Mouse (Mus musculus) intestine, embryonic 15.5 days (tissue): Measurements from ENCODE around the gene Tnip1. TPM values are rescaled to one million over a fixed set of nuclear protein-coding genes. Genes with fewer than 3 reads are reported as not detected.

Source experiments
- ATAC-seq: fragments of 200-750 bp; cut with Nextera tagmentation; 2 replicates; pipeline ENCODE4 v1.8.0; 2017; ENCODE audit warnings: moderate TSS enrichment, moderate library complexity
- H3K27ac ChIP-seq: fragments of 300-500 bp; sonication (generic); 2 replicates; pipeline ENCODE4 v1.5.1; 2015; ENCODE audit warnings: mild to moderate bottlenecking, inconsistent platforms
- H3K27me3 ChIP-seq: fragments of 300-500 bp; sonication (generic); replicated peaks from 2 replicates; pipeline ENCODE4 v1.6.1; 2015; ENCODE audit warnings: inconsistent platforms
- H3K36me3 ChIP-seq: fragments of 300-500 bp; sonication (generic); 2 replicates; pipeline ENCODE4 v1.6.1; 2015; ENCODE audit warnings: inconsistent platforms
- H3K4me1 ChIP-seq: fragments of 300-500 bp; sonication (generic); replicated peaks from 2 replicates; pipeline ENCODE4 v1.6.1; 2015; ENCODE audit warnings: inconsistent platforms
- H3K4me2 ChIP-seq: fragments of 300-500 bp; sonication (generic); replicated peaks from 2 replicates; pipeline ENCODE4 v1.6.1; 2015; ENCODE audit warnings: mild to moderate bottlenecking, inconsistent platforms
- H3K4me3 ChIP-seq: fragments of 300-500 bp; sonication (generic); replicated peaks from 2 replicates; pipeline ENCODE4 v1.5.1; 2015; ENCODE audit warnings: inconsistent platforms
- H3K9ac ChIP-seq: fragments of 300-500 bp; sonication (generic); 2 replicates; pipeline ENCODE4 v1.6.1; 2015; ENCODE audit warnings: inconsistent platforms
- H3K9me3 ChIP-seq: fragments of 300-500 bp; sonication (generic); 2 replicates; pipeline ENCODE4 v1.6.1; 2016; ENCODE audit warnings: inconsistent platforms
- WGBS: fragments of 180-500 bp; shearing (Covaris S2); methylation state at CpG from one replicate; pipeline ENCODE4 v1.1.7; 2015; 5-methylcytosine and 5-hydroxymethylcytosine counted together
- polyA plus RNA-seq: library from polyadenylated mRNA; unstranded; fragments of >200 nt; fragmentation: Nextera tagmentation; extraction: Ambion mirVana; gene quantifications from 2 replicates; pipeline ENCODE4 v1.2.1, GENCODE M21; 2015

The Tnip1 gene
- polyA plus RNA-seq, 1 experiment from 2014 or later: 22.7 TPM

GRCm38 (mm10) chr11:54865330-54866085 is 97.2 kb downstream of the Tnip1 start:
- Histone ChIP-seq H3K4me2 (peak overlapping the region; percentile 62), H3K9ac (peak overlapping the region; percentile 83; the same call in 1 of the 2 replicates), H3K36me3 (no peaks in the 10 kb centered on the region; the same call in 1 of the 2 replicates), H3K4me1 (peaks cover 8% of the 10 kb centered on the region), H3K27me3 (no peaks in the 10 kb centered on the region), H3K27ac (peak overlapping the region; percentile 75), H3K4me3 (peak overlapping the region; percentile 69), H3K9me3 (no peaks in the 10 kb centered on the region)
- 68% methylated on average over 6 of the region's 6 CpGs for WGBS
- ATAC-seq: no peak

GRCm38 (mm10) chr11:54862621-54863520 is 99.8 kb downstream of the Tnip1 start:
- H3K27ac ChIP-seq: no peak overlapping the region
- WGBS: 43% methylated on average over 10 of the region's 10 CpGs
- no peak for ATAC-seq
- no peak overlapping the region for H3K4me3 ChIP-seq
- no peaks in the 10 kb centered on the region for H3K27me3 ChIP-seq
- H3K4me2 ChIP-seq: no peak overlapping the region
- 0 out of 2 replicates have a peak overlapping the region, but pooled peaks have one; percentile 12 for H3K9ac ChIP-seq
- H3K4me1 ChIP-seq: peaks cover 6% of the 10 kb centered on the region
- H3K36me3 ChIP-seq: no peaks in the 10 kb centered on the region
- no peaks in the 10 kb centered on the region for H3K9me3 ChIP-seq

GRCm38 (mm10) chr11:54861471-54862420 is 101.0 kb downstream of the Tnip1 start:
- peaks cover 3% of the 10 kb centered on the region; the same call in 1 of the 2 replicates for H3K4me1 ChIP-seq
- no peak overlapping the region for H3K9ac ChIP-seq
- H3K27me3 ChIP-seq: no peaks in the 10 kb centered on the region
- H3K36me3 ChIP-seq: no peaks in the 10 kb centered on the region
- H3K9me3 ChIP-seq: no peaks in the 10 kb centered on the region
- peak overlapping the region; percentile 59; the same call in 1 of the 2 replicates for H3K4me2 ChIP-seq
- ATAC-seq: no peak
- WGBS: 90% methylated on average over 5 of the region's 5 CpGs
- H3K4me3 ChIP-seq: no peak overlapping the region
- H3K27ac ChIP-seq: no peak overlapping the region

Other genes starting within 250 kb of the Tnip1 start
- gene Cdc42se2, start 175.2 kb downstream of the Tnip1 start, polyA plus RNA-seq: 70.6 and 72.5 TPM in 2 replicates
- 8.9 and 9.4 TPM in 2 replicates for gene Lyrm7, start 102.0 kb downstream of the Tnip1 start, polyA plus RNA-seq
- gene Hint1, start 96.5 kb downstream of the Tnip1 start, polyA plus RNA-seq: 705 and 851 TPM in 2 replicates
- gene Gpx3, start 60.5 kb downstream of the Tnip1 start, polyA plus RNA-seq: 308 and 352 TPM in 2 replicates
- gene Anxa6, start 70.5 kb upstream of the Tnip1 start, polyA plus RNA-seq: 261 and 262 TPM in 2 replicates
- 2.0 and 2.6 TPM in 2 replicates for gene Ccdc69, start 115.2 kb upstream of the Tnip1 start, polyA plus RNA-seq
- gene Gm2a, start 135.2 kb upstream of the Tnip1 start, polyA plus RNA-seq: 19.3 and 20.9 TPM in 2 replicates
- not detected in 2 replicates for gene Slc36a3, start 188.8 kb upstream of the Tnip1 start, polyA plus RNA-seq
- 0.31 and 0.69 TPM in 2 replicates for gene Slc36a2, start 222.2 kb upstream of the Tnip1 start, polyA plus RNA-seq
- gene Slc36a1, start 241.4 kb upstream of the Tnip1 start, polyA plus RNA-seq: 2.4 and 2.8 TPM in 2 replicates